Mouse (Mus musculus): ENCODE results near the gene Kdm6b.

Kdm6b gene

GRCm38 (mm10) chr11:69388680-69389079 lies 24.8 kb downstream of the Kdm6b start:
- no peak for DNase-seq (ENCODE audit: low read depth)

DNA sequence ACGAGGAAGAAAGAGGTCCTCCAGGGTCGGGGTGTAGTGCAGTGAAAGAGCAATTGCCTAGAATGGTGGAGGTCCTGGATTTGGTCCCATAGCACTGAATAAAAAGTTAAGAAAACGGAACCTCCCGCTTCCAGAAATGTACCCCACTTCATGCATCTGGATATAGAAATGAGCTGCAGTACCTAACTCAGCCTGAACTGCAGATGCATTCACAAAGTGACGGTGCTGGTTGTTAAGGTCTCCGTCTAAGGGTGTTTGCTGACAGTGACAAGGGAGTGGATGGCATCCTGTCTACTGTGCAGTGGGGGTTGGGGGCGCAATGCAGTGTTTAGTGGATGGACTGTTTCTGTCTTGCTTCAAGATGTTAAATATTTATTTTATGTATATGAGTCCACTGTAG lies 26.7 kb downstream of the Kdm6b start:
- DNase-seq (ENCODE audit: low read depth), result no peak

GRCm38 (mm10) chr11:69384979-69385378 lies 28.5 kb downstream of the Kdm6b start:
- no peak for DNase-seq (ENCODE audit: low read depth)

DNA sequence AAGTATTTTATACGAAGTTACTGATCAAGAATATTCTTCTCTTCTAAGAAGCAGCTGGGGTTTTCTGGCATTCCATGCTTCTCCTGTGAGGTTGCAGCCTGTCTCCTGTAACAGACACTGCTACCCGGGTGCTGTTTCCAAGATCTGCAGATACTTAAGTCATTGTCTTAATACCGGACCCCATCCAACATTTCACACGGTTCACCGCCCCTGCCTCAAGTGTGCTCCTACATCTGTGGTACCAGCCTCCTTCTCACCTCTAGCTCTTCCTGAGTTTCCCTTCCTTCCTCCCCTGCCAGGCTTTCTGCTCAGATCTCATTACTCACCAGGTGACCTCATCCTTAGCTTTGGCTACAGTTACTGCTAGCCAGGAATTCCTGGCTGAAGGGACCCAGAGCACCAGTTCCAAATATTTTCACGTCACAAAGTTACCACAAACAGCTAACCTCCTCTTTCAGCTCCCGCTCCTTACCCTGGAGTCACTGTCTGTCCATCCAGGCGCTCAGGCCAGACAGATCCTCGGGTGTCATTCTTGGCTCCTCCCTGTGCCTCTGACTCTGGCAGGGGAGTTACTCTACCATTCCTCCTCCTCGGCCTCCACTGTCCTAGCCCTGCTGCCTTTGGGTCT lies 30.9 kb downstream of the Kdm6b start:
- DNase-seq (ENCODE audit: low read depth), result no peak

DNA sequence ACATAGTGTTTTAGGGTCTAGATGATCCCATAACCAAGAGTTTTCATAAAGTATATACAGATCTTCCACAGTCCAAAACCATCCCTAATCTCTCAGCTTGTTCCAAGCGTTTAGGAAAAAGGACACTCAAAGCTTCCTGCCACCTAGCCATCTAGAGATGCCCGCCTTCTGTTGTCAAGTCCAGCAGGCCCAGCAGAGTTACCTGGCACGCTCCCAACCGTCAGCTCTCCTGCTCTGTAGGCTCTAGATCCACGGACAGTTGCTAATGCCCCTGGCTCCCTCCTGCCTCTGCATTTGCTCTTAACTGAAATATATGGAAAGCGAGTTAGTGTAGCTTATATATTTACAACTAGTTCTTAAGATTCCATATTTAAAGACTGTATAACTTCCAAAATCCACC lies 32.1 kb downstream of the Kdm6b start:
- DNase-seq (ENCODE audit: low read depth), result no peak

DNA sequence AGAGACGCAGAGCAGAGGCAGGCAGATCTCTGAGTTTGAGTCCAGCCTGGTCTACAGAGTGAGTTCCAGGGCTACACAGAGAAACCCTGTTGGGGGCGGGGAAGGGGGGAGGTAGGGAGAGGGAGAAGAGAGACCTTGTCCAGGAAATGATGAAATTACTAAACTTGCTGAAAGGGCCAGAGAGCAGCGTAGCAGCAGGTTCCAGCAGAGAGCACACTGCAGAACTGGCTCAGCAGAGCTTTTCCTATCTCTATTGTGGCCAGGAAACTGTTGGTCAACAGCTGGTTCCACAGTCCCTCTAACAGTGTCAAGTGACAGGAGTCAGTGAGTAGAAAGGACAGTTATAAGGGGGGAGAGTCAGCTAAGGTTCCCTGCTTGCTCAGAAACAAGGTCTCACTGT lies 33.9 kb downstream of the Kdm6b start:
- DNase-seq (ENCODE audit: low read depth), result no peak

GRCm38 (mm10) chr11:69377766-69378165 lies 35.7 kb downstream of the Kdm6b start:
- no peak for DNase-seq (ENCODE audit: low read depth)

DNA sequence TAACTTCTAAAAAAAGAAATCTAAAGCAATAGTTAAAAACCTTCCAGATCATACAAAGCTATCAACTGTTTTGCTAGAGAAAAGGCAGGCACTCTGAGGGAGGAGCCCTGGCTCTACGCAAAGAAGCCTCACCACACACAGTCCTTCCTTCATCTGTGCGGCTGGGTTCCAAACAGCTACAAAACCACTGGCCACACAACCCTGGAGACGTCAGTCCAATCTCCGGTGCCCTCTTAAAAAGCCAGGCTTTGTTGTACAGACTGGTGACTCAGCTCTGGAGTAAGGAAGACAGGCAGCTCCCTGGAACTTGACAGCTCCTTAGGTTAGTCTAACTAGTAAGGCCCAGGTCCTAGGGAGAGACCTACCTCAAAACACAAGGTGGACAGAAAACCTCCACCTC lies 37.8 kb downstream of the Kdm6b start:
- DNase-seq (ENCODE audit: low read depth), result no peak

DNA sequence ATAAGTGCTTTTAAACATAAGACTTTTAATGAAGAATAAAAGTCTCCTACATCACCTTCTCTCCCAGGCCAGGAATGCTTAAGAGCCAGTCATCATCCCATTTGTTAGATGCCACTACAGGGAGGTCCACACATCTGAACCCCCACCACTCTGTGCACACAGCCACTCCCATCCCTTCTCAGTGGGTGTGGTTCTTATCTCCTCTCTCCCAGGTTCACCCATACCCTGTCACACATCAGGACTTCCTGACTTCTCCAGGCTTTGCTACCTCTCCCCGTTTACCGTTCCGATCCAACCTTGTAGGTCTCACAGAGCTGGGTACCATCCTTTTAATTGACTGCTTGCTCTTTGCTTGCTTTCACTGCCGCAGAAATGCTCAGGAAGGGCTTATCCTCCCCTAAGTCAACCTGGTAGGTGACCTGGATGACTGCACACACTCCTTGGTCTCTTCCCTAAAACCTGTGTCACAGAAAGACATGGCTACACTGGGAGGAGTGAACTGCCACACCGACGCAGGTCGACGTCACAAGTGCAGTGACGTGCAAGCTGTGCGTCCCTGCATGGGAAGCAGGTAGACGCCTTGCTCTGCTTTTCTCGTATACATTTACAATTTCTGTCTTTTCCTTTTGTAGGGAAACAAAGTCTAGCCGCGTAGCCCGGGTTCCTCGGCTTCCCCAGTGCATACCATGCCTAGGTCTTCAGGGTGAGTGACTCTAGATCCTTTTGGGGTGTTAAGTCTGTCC lies 40.1 kb downstream of the Kdm6b start:
- no peak for DNase-seq (ENCODE audit: low read depth)

DNA sequence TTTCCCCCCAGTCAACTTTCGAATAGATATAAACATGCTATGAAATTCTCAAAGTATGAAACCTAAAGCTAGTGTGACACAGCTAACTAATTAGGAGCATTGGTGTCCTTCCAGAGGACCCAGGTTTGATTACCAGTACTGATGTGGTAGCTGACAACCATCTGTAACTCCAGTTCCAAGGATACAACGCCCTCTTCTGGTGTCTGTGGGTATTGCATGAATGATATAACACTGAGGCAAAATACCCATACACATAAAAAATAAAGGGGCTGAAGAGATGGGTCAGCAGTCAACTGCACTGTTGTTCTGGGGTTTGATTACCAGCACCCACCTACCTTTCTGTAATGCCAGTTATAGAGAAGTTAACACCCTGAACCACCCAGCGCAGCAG lies 40.7 kb downstream of the Kdm6b start:
- no peak for DNase-seq (ENCODE audit: low read depth)

- no peak for DNase-seq (ENCODE audit: low read depth)
Measured at GRCm38 (mm10) chr11:69372056-69372779, 41.3 kb downstream of the Kdm6b start.

- no peak for DNase-seq (ENCODE audit: low read depth)
Measured at GRCm38 (mm10) chr11:69371601-69372000, 41.9 kb downstream of the Kdm6b start.

- DNase-seq (ENCODE audit: low read depth), result no peak
Measured at GRCm38 (mm10) chr11:69370817-69371215, 42.7 kb downstream of the Kdm6b start.

GRCm38 (mm10) chr11:69369990-69370816 lies 43.3 kb downstream of the Kdm6b start:
- no peak for DNase-seq (ENCODE audit: low read depth)

DNA sequence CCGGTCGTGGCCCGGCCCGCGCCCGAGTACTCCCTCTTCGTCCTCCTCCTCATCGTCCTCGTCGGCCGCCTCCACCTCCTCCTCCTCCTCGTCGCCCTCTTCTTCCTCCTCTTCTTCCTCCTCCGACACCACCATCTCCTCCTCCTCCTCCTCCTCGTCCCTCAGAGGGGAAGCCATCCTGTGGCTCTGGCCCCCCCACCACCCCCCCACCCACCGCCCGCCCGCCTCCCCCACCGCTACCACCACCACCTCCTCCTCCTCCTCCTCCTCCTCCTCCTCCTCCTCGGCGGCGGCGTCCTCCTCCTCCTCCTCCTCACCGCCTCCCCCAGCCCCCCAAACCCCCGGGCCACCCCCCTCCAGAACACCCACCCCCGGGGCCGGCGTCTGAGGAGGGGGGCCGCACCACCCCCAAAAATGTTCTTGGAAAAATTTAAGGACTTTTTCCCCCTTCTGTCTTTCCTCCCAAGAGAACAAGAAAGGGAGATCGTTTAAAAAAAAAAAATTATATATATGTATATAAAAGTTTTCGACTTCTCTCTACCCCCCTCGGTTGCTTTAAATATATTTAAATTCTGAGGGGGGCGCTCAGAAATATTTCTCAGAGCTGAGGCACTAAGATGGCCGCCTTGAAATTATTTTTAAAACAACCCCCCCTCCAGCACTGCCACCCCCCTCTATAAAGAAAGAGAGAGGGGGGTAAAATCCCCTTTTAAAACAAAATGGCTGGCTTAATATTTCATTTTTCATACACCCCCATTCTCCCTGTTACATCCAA lies 44.1 kb downstream of the Kdm6b start, which contains the start of gene Chd3:
Gene Chd3, minus strand, starts transcription at position 192 of the 775 bp plus-strand sequence.
- no peak for DNase-seq (ENCODE audit: low read depth)

DNA sequence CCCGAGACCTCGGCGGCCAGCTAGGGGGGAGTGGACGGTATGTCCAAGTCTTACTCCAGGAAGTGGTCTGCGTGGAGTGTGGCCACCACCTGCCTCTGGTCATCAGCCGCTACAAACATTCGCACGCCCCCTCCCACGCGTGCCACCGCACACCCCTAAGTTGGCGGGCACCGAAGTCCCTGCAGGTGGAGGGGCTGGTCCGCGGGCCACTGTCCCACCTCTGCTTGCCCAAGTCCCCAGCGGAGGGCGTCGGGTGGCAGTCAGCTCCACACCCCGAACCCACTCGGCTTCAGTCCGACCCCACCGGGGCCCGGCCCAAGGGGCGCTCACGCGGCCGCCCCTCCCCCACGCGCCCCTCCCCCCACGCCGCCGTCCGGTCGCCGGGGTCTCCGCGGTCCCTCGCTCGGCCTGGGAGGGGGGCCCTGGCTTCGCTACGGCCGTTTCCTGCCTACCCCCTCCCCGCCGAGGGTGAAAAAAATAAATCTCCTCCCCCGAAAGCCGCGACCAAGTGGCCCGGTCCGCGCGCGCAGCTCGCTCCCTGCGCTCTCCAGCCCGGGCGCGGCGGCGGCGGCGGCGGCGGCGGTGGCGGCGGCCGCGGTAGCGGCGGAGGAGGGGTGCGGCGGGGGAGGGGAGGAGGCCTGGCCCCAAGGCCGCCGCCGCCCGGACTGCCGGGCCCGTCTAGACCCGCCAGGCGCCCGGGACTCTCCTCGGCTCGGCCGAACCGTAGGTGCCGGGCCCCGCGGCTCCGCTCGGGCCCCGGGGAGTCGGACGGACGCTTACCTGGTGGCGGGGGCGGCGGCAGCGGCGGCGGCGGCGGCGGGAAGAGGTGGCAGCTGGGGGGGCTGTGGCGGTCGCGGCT lies 44.9 kb downstream of the Kdm6b start:
- no peak for DNase-seq (ENCODE audit: low read depth)

GRCm38 (mm10) chr11:69367616-69368355 lies 45.7 kb downstream of the Kdm6b start:
- DNase-seq (ENCODE audit: low read depth), result no peak

DNA sequence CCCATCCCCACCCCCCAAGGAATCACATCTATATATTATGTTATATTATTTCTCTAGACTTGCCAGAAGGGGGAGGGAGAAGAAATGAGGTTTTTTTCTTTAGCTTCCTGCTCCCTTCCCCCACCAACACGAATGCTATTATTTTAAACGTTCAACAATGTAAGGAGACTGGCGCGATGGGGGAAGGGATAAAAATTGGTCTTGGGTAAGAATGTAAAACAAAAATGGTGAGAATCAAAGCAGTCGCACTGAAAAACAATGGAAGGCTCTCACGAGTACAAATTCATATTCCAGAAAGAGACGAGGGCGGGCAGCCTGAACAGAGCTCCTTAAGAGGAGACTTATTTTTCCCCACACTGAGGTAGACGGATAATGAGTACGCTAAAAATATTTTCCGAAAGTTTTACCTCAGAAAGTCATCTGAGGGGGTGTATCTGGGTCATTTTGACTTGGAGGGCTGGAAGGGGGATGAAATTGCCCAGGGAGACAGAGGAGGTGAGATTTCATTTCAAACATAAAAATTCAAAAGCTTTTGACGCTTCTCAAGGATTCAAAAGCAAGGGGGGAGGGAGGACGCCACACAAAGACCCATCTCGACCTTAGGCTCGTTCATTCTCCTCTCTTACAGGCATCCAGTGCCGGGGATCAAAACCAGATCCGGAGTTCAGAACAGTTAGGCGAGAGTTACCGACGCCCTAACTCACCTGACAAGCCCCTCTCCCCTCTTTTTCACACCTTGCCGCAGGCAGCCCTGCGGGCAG lies 46.4 kb downstream of the Kdm6b start:
- DNase-seq (ENCODE audit: low read depth), result no peak
